Mouse (Mus musculus) kidney, adult 18-20 months (tissue): ENCODE measurements around the gene Grcc10.

Experiments
- DNase-seq: peaks from one replicate; pipeline ENCODE4 v3.0.0; 2021

Grcc10 gene

DNA sequence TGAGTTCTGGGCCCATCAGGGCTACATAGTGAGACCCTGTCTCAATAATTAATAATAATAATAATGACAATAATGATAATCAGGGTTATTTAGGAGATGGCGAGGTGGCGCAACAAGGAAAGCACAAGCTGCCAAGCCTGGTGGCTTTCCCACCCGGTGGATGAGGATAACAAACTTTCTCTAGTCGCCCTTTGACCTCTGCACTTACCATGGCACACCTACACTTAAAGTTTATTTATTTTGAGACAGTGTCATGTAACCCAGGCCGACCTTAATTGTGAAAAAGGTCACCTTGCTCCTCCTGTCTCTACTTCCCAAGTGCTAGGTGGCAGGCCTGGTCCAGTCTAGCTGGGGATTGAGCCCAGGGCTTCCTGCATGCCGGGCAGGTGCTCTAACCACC is 42.4 kb downstream of the Grcc10 start:
- DNase-seq = no peak

GRCm38 (mm10) chr6:124696441-124697150 is 44.6 kb downstream of the Grcc10 start:
- no peak for DNase-seq

GRCm38 (mm10) chr6:124694166-124694955 is 46.8 kb downstream of the Grcc10 start:
- DNase-seq = peak; percentile 90

- DNase-seq = no peak
These were observed 47.8 kb downstream of the Grcc10 start for GRCm38 (mm10) chr6:124693243-124693981.

DNA sequence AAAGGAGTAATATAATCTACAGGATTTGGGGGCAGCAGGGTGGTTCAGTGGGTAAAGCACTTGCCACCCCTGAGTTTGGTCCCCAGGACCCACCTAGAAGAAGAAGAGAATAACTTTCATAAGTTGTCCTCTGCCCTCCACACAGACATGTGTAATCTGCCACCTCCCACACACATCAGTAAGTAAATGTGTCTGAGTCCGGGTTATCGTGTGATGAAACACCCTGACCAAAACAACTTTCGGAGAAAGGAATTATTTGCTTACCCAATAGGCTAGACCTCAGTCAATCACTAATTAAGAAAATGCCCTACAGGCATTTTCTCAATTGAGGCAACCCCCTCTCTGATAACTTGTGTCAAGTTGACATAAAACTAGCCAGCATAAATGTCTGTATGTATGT is 50.7 kb downstream of the Grcc10 start:
- no peak for DNase-seq
